Mouse (Mus musculus) embryo, embryonic 9.5 days (tissue): ENCODE measurements around the gene Mia.
A peak's percentile ranks its signal among the peaks of the same experiment; 100 is the strongest.

Source experiments
- DNase-seq: peaks from one replicate; pipeline ENCODE4 v3.0.0-alpha.2; 2017; ENCODE audit errors: extremely low spot score

Gene Mia

DNA sequence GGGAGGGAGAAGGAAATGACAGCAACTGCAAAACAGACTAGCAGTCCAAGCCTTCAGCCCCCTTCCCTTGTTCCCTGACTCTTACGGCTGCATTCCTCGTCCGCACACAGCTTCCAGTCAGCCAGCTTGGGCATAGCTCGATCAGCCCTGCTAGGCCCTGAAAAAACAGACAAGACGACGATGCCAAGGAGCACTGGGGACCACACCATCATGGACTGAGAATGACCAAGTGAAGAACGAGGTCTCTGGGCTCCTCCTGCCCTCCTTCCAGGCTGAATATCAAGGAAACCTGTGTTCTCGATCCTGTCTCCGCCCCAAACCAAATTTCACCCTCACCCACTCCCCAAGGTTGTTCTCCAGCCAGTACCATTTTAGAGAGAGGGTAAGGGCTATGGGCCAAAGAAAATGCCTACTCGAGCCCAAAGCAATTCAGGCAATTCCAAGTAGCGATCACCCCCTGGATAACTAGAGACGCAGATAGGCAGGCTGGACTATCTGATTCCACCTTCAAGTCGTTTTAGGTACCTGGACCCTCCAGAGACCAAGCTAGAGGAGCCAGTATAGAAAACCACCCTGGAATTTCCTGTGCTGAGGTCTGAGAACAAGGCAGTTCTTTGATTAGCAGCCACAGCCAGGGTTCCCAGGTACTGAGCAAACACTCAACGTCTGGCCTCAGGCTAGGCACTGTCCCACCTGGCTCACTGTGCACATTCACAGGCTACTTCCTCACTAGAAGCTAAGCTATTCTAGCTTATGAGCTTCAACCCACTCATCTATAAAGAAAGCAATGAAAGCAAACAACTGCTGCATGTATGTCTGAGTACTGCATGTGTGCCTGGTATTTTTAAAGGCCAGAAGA is at the start of gene Mia, which contains the start of gene Gm21983:
Gene Mia (minus strand): TSS at position 321 of the 859 bp plus-strand sequence.
Gene Gm21983 (minus strand): TSS at position 250 of the 859 bp plus-strand sequence.
- DNase-seq: no peak

DNA sequence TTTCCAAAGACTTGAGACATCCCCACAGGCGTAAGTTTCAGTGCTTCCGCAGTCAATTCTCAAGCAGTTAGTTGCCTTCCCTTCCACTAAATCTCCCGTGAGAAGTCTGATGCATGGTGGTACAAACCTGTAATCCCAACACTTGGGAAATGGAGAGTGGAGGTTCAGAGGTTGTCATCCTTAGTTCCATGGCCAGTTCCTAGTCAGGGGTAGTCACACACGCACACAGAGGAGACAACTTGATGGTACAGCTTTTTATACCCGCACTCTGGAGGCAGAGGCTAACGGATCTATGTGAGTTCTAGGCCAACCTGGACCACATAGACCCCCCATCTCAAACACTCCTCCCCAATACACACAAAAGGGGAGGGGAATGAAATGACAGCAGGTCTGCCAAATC is 47.9 kb upstream of the Mia start:
- no peak for DNase-seq

DNA sequence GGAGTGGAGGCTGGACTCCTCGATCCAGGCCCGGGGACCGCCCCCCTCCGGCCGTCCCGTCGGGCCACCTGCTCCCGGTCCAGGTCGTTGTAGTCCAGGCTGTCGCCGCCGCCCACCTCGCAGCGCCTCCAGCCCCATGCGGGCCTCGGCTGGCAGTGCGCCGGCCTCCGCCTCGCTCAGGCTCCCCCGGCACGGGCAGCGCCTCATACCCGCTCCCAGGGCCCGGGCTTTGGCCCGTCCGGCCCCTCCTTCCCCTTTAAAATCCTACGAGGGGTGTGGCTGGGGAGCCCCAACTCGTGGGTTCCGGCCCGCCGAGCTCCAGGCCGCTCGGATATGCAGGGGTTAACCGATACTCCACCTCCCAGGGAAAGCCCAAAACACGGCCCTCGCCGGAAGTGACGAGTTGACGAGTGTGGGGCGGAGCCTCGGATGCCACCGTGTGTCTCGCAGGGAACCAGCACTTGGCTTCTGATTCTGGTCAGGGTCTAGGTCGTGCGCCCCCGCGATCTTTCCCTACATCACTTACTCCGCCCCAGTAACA is 47.4 kb upstream of the Mia start, which contains the start of gene Itpkc:
Gene Itpkc (minus strand): TSS at position 381 of the 541 bp plus-strand sequence.
- DNase-seq: peak; percentile 95

DNA sequence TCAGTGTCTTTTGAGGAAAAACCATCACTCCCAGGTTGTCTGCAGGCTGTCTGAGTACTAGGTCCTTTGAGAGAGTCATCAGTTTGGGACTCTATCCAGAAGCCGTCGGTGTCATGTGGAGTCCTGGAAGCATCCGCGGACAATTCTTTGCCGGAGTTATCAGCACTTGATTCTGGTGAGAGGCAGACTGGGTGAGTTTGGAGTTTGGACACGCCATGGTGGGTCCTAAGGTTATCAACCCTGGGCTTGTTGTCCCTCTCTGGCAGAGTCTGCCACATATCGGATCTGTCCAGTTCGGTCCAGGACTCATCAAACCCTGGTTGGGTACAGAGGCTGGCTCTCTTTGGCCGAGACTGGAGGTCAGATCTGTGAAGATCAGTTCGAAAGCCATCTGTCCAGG is 46.7 kb upstream of the Mia start:
- no peak for DNase-seq

DNA sequence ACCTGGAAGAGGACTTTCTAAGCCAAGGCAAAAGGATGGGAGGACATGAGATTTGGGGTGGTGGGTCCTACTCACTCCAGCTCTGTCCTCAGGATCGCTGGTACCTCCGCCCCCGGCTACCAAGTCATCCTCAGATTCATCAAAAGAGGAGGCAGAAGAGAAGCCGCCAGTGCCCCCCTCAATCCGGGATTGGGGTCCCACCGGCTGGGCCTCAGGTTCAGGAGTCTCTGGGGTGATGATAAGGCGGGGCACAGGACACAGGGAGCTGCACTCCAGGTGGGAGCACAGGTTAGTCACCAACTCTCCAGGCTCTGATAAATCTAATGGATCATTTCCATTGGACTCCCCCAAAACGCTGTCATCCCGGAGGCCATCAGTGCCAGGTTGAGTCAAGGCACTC is 46.3 kb upstream of the Mia start:
- no peak for DNase-seq

DNA sequence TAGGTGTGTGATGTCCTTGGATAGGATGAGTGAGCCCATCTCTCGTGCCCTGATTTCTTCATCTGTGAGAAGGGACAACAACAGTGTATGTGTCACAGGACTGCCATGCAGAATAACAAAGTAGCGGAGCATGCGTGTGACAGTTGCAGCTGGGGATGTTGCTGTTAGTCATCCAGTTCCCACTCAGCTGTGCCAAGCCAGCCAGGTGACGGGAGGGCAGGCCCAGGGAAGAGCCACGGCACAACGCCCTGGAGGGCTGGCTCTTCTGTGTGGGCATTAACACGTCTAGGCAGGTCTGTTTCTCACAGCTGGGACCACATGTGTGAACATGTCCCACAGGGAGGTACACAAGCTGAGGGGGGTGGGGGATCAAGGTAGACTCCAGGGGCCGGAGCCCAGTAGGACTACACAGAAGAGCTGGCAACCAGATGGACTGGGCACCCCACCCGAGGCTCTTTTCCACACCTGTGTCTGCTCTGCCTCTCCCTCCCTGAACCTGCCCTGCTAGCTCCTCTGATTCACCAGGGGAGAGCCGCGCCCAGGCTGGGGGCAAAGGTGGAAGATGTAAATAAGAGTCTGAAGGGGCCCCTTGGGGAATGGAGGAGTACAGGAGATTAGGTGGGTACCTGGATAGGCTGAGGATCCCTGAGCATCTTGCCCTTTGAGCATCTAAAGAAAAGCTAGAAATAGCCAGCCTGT is 44.1 kb upstream of the Mia start:
- no peak for DNase-seq

DNA sequence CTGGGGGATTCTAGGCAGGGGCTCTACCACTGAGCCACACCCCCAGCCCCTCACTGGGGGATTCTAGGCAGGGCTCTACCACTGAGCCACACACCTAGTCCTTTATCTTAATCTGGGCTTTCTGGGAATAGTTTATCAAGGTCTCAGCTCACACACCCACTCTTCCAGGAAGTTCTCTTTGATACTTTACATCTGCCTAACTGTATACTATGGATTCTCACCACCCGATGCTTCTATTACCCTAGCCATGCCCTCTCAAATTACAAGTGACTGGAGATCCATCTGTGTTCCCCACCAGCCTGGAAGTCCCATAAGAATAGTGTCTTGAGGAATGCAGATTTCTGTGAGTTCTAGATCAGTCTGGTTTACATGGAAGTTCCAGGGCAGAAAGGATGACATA is 41.6 kb upstream of the Mia start:
- no peak for DNase-seq

DNA sequence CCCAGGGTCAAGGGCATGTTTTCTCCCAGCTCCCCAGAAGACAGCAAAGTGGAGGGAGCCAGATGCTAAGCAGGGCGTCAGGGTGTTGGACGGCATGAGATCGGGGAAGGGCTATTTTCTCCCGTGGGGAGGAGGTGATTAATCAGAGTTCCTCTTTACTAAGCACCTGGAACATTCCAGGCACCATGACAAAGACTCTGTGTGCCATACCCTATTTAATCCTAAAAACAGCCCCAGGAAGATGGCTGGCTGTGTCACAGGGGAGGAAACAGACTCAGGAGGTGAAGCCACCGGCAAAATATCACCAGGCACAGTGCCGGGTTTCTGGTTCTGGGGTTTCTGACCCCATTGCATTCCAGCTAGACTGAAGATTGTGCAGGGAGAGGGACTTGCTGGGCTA is 41.0 kb upstream of the Mia start:
- no peak for DNase-seq

DNA sequence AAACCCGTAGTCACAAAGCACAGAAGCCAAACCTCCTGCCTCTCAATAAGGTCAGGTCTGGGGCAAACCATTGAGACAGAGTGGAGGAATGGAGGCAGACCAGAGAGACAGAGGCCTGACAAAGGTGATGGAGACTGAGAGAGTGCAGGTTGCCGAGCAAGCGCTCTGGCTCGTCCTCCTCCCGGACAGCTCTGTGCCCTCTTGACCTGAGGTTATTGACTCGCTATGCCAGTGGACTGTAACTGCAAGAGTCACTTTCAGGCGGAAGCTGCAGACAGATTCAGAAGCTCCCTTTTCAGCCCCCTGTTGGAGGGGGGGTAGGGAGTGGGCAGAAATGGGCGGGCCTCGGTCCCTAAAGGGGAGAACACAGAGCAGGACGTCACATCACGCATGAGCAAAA is 39.0 kb upstream of the Mia start:
- DNase-seq: no peak

DNA sequence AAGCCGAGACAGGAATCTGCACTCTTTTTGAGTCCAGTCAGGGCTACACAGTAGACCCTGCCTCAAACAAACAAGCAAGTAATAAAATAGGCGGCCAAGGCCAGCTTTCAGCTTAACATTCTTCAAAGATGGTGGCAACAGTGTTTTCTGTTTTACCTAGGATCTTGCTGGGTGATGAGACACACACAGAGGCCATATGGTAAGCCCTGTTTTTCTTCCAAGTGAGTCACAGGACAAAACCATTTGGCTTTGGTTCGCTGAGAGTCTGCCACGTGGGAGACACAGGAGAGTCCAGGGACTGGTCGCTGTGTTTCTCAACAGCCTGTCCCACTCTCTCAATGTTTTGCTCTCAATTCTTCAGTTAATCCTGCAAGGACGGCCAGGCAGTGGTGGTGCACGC is 37.6 kb upstream of the Mia start:
- no peak for DNase-seq

DNA sequence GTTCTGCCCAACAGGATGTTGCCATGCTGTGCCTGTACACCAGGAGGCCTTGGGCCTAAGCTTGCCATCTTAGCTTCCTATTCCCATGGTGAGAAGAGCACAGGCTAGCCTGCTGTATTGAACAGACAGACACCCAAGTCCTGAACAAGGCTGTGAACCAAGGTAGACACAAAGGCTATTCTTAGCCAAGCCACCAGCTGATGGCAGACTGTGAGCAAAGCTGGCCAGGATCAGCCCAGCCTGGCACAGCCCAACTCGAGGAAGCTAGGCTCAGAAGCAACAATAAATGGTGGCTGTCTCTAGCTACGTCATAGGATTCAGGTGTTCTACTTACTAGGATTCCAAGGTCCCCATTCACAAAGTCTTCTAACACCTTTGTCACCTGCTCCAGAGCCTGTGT is 31.7 kb upstream of the Mia start:
- no peak for DNase-seq

DNA sequence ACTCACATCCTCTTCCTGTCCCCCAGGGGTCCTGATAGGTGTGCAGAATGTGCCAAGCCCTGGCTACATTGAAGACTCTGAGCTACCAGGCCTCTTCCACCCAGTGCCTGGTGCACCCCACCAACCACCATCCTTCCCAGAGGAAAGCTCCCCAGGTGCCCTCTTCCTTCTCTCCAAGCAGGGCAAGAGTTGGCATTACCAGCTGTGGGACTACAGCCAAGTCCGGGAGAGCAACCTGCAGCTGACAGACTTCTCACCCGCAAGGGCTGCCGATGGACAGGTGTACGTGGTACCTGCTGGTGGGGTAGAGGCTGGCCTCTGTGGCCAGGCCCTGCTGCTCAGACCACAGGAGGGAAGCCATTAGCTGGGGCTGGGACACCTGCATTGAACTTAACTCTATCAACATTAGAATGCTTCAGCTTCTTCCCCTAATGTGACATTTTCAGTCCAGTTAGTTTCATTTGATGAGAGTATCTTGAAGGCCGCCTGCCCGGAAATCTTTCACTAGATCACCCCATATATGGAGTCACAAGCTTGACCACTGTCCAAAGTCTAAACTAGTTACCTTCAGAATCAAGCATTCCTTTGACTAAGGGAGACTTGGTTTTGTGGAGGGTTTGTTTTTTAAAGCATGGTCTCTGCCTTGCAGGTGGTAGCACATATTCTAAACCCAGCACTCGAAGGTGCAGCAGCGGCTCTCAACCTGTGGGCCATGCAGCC is 22.9 kb upstream of the Mia start:
- no peak for DNase-seq

DNA sequence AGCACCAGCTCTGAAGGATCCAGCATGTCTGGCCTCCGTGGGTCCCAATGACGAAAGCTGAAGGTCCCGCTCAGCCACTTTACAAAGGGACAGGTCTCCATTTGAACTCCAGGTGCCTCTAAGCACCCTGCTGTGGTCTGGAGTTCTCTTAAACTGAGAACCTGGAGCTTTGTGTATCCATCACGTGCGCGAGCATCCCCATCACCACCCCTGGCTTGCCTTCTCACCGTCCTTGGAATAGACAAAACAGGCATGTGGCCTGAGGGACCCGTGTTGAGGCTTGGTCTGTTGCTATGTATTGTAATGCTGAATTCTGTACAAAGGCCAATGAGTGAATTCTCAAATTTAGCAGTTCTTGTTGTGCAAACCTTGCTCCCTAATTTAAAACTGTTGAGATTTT is 17.8 kb upstream of the Mia start:
- DNase-seq: no peak

DNA sequence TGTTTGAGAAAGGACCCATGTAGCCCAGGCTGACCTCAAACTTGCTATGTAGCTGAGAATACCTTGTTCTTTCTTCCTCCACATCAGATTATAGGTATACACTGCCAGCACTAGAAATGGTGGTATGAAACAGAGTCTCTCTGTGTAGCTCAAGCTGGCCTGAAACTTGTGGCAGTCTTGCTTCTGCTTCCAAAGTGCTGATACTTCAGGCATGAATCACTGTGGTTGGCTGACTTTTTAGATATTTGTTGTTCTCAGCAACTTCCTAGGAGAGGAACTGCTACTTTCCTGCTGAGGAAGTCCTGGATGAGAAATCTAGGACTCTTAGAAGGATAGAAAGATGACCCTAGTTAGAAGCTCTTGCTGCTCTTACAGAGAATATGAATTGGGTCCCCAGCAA is 17.4 kb upstream of the Mia start:
- DNase-seq: no peak

DNA sequence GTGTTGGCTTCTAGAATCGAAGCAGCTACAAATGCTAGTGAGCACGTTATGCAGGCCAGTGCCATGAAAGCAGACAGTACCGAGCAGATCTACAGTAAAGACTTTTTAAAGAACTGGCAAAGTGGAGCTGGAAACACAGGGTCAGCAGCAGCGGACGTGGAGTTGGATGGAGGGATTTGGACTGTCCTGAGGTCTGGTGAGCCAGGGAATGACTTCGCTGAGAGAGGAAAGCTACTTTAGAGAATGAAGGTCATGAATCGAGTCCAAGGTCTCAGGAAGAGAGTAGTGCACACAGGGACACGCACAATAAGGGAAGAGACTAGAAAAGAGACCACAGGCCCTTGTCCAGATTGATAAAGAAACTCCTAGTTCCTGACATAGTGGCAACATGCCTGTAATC is 16.7 kb upstream of the Mia start:
- no peak for DNase-seq

DNA sequence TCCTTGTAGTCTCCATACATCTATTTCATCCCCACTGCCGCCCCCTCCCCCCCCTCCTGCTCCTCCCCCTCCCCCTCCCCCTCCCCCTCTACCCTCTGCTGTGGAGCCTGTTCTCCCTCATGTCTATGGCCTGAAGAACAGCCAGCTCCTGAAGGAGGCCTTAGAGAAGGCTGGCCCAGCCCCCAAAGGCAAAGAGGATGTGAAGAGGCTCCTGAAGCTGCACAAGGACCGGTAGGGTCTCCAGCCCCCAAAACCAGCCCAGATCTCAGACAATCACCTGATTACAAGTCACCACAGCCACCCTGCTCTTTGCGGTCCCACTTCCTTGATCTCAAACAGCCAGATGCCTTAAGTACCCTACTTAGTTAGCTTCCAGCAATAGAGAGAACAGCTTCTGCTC is 16.2 kb upstream of the Mia start:
- no peak for DNase-seq

DNA sequence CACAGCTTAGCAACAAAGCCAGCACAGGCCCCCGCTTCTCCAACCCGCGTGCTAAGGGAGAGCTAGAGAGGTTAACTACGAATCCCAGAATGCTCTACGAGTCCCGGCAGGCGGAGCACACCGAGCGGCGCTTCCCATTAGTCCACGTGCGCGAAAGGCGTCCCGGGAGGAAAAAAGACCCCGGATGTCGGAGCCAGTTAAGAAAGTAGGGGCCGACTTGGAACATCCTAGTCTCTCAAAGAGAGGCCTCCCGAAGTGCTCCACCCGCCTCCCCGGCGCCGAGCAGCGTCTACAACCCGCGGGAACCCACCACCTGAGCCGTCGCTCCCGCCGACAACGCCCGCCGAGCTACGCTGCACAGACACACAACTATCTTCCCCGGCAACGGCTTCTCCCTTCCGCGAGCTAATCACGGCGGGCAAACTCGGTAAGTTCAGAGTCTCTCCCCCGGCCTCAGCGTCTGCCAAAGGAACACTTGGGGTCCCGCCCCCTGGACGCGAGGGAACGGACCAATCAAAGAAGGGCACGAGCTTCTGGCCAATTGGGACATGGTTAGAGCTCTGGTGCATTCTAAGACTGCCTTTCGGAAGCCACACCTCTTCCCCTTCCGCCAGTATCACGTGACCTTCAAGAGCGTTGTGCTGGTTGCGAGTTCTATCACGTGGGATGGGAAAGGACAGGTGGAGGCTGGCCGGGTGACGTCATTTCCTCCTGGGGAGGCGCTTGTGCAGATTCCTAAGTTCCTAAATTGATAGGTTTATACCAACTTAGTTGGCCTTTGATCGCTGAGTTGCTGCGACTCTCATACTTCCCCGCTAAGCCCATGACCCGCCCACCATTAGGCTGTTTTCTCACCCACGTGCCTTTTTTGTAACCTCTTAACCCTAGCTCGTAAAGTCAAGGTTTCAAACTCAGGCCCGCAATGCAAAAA is 15.0 kb upstream of the Mia start, which contains the start of the genes BC024978 and Snrpa:
Gene BC024978 (plus strand): TSS at position 101 of the 931 bp plus-strand sequence.
Gene Snrpa (minus strand): TSS at position 591 of the 931 bp plus-strand sequence.
- DNase-seq: peak; percentile 92

DNA sequence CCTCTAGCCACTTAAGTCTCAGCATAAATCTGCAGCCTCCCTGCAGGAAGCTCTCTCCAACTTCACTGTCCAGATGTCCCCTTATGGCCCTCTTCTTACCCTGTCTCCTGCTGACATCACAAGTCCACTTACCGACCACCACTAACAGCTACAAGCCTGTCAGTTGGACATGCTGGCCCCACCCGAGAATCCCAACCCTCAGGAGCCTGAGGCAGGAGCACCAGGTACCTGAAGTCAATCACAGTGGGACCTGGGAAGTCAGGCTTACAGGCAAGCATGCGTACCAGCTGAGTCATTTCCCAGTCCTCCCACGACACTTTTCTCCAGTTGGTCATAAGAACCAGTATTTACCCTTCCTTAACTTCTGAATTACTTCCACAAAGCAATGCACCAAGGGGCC is 12.8 kb upstream of the Mia start:
- no peak for DNase-seq

DNA sequence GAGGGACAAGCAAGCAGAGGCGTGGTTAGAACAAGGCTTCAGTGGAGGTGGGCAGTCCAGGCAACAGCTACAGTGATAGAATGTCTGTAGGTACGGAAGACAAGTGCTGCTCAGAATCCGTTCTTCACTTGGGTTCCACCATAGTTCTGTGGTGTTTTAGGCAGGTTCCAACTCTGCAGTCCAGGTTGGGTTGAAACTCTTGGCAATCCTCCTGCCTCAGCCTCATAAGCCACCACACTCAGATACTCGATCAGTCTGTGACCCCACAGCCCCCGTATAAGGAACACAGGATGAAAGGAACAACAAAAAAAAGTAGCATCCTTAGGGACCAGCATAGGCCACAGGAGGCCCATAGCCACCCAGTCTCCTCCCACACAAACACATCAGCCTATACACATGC is 11.5 kb upstream of the Mia start:
- no peak for DNase-seq

DNA sequence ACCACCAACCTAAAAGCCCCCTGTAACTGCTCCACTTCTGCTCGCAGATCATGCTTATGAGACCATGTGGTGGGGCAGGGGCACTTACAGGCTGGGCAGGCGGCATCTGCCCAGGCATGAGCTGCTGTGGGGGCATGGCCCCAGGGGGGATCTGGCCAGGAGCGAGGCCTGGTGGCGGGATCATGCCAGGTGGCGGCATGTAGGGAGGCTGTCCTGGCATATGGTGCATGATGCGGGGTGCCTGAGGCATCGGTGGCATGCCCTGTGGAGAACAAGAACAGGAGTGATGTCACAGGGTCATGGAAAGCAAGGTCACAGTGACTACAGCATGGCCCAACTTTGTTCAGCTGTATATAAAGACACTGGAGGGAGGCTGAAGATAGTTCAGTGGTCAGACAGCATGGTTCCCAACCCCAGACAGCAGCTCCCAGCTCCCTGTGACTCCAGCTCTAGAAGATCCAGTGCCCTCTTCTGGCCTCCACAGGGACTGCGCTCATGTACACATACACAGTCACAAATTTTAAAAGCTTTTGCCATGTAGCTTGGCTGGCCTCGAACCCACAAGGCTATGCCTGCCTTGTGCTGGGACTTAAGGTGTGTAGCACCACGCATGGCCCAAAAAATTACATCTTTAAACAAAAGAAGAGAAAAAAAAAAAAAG is 8.4 kb upstream of the Mia start:
- no peak for DNase-seq
